Mouse (Mus musculus) spleen, postnatal 36 days (tissue): Measurements from ENCODE around the gene Fgd6.
A peak's percentile ranks its signal among the peaks of the same experiment; 100 is the strongest.

Source experiments
- DNase-seq, 2 experiments: peaks; one replicate each; pipeline ENCODE4 v3.0.0; 2022; ENCODE audit warnings: low spot score in 2 of 2, mixed read lengths in 1 of 2

Fgd6 gene

GRCm38 (mm10) chr10:94093534-94093933, 57.7 kb downstream of the Fgd6 start:
- peak in 1 of 2 experiments; percentile 8 for DNase-seq

GRCm38 (mm10) chr10:94095743-94096465, 60.1 kb downstream of the Fgd6 start:
- no peak for DNase-seq

- DNase-seq, result no peak
These were observed 61.5 kb downstream of the Fgd6 start for GRCm38 (mm10) chr10:94097081-94097845.

- no peak for DNase-seq
These were observed 62.3 kb downstream of the Fgd6 start for GRCm38 (mm10) chr10:94098100-94098499.

- DNase-seq, result no peak
These were observed 69.7 kb downstream of the Fgd6 start for GRCm38 (mm10) chr10:94105498-94105897.

- DNase-seq, result no peak
These were observed 71.4 kb downstream of the Fgd6 start for GRCm38 (mm10) chr10:94107168-94107567.

GRCm38 (mm10) chr10:94107607-94108006, 71.8 kb downstream of the Fgd6 start:
- no peak for DNase-seq

GRCm38 (mm10) chr10:94108791-94109190, 73.0 kb downstream of the Fgd6 start:
- no peak for DNase-seq

GRCm38 (mm10) chr10:94110834-94111754, 75.3 kb downstream of the Fgd6 start:
- no peak for DNase-seq

- DNase-seq, result no peak
These were observed 76.4 kb downstream of the Fgd6 start for GRCm38 (mm10) chr10:94112207-94112606.

- DNase-seq, result peak; percentile 69 to 78
These were observed 80.2 kb downstream of the Fgd6 start for GRCm38 (mm10) chr10:94115893-94116599.

GRCm38 (mm10) chr10:94116781-94117340, 81.1 kb downstream of the Fgd6 start:
- no peak for DNase-seq

GRCm38 (mm10) chr10:94117916-94118315, 82.1 kb downstream of the Fgd6 start:
- no peak for DNase-seq

- no peak for DNase-seq
These were observed 83.2 kb downstream of the Fgd6 start for GRCm38 (mm10) chr10:94118993-94119392.

- no peak for DNase-seq
These were observed 84.9 kb downstream of the Fgd6 start for GRCm38 (mm10) chr10:94120676-94121075.

GRCm38 (mm10) chr10:94122595-94122994, 86.8 kb downstream of the Fgd6 start:
- DNase-seq, result peak; percentile 20 to 33

GRCm38 (mm10) chr10:94123581-94123980, 87.8 kb downstream of the Fgd6 start:
- DNase-seq, result no peak

GRCm38 (mm10) chr10:94124376-94124775, 88.6 kb downstream of the Fgd6 start:
- no peak for DNase-seq

- no peak for DNase-seq
These were observed 93.9 kb downstream of the Fgd6 start for GRCm38 (mm10) chr10:94129680-94130119.

- DNase-seq, result no peak
These were observed 97.3 kb downstream of the Fgd6 start for GRCm38 (mm10) chr10:94133081-94133480.

- no peak for DNase-seq
These were observed 97.9 kb downstream of the Fgd6 start for GRCm38 (mm10) chr10:94133674-94134073.
